Mouse (Mus musculus): ENCODE results near the gene Zfp414. TPM values are rescaled to one million over a fixed set of nuclear protein-coding genes. Genes with fewer than 3 reads are reported as not detected.

Zfp414 gene
- polyA plus RNA-seq, 1 experiment from 2014 or later = 75.1 TPM

GRCm38 (mm10) chr17:33678771-33679170, 49.9 kb downstream of the Zfp414 start:
- Histone ChIP-seq H3K27ac (ENCODE audit: low read length) (no peak overlapping the region), H3K4me2 (ENCODE audit: low read length) (no peak overlapping the region), H3K4me3 (ENCODE audit: low read depth, low read length) (no peak overlapping the region), H3K9ac (ENCODE audit: low read depth, low read length) (no peak overlapping the region), H3K4me1 (ENCODE audit: control insufficient read depth, insufficient read depth, low read length) (peaks cover 40% of the 10 kb centered on the region), H3K9me3 (replicated peaks; ENCODE audit: control insufficient read depth, low read length, poor library complexity, severe bottlenecking) (no peaks in the 10 kb centered on the region), H3K27me3 (ENCODE audit: control insufficient read depth, insufficient read depth, low read depth, low read length) (no peaks in the 10 kb centered on the region), H3K36me3 (ENCODE audit: control insufficient read depth, insufficient read depth, low read length) (peaks cover 12% of the 10 kb centered on the region; the same call in 1 of the 2 replicates)
- ATAC-seq = no peak

Other genes starting within 250 kb of the Zfp414 start
- gene Zfp101, start 234.4 kb upstream of the Zfp414 start, polyA plus RNA-seq (2015; fragmentation: Nextera tagmentation; extraction: Ambion mirVana) = 10.5 and 13.7 TPM in 2 replicates
- gene Actl9, start 196.2 kb upstream of the Zfp414 start, polyA plus RNA-seq (2015; fragmentation: Nextera tagmentation; extraction: Ambion mirVana) = not detected in 2 replicates
- 62.2 and 66.8 TPM in 2 replicates for gene Adamts10, start 104.9 kb upstream of the Zfp414 start, polyA plus RNA-seq (2015; fragmentation: Nextera tagmentation; extraction: Ambion mirVana)
- 1.5 and 1.6 TPM in 2 replicates for gene Myo1f, start 73.4 kb upstream of the Zfp414 start, polyA plus RNA-seq (2015; fragmentation: Nextera tagmentation; extraction: Ambion mirVana)
- 0.40 TPM in 1 of 2 replicates, not detected in the other for gene Pram1, start 9.0 kb downstream of the Zfp414 start, polyA plus RNA-seq (2015; fragmentation: Nextera tagmentation; extraction: Ambion mirVana)
- 190 and 198 TPM in 2 replicates for gene Hnrnpm, start 57.8 kb downstream of the Zfp414 start, polyA plus RNA-seq (2015; fragmentation: Nextera tagmentation; extraction: Ambion mirVana)
- gene March2, start 89.6 kb downstream of the Zfp414 start, polyA plus RNA-seq (2015; fragmentation: Nextera tagmentation; extraction: Ambion mirVana) = 62.9 and 74.6 TPM in 2 replicates
- 503 and 519 TPM in 2 replicates for gene Rab11b, start 131.4 kb downstream of the Zfp414 start, polyA plus RNA-seq (2015; fragmentation: Nextera tagmentation; extraction: Ambion mirVana)
- gene Angptl4, start 152.7 kb downstream of the Zfp414 start, polyA plus RNA-seq (2015; fragmentation: Nextera tagmentation; extraction: Ambion mirVana) = 16.8 and 17.4 TPM in 2 replicates
- 49.0 and 52.6 TPM in 2 replicates for gene Kank3, start 181.4 kb downstream of the Zfp414 start, polyA plus RNA-seq (2015; fragmentation: Nextera tagmentation; extraction: Ambion mirVana)
- gene Rps28, start 195.5 kb downstream of the Zfp414 start, polyA plus RNA-seq (2015; fragmentation: Nextera tagmentation; extraction: Ambion mirVana) = 407 and 416 TPM in 2 replicates
- 428 and 439 TPM in 2 replicates for gene Ndufa7, start 195.5 kb downstream of the Zfp414 start, polyA plus RNA-seq (2015; fragmentation: Nextera tagmentation; extraction: Ambion mirVana)
- 49.9 and 52.4 TPM in 2 replicates for gene Cd320, start 214.0 kb downstream of the Zfp414 start, polyA plus RNA-seq (2015; fragmentation: Nextera tagmentation; extraction: Ambion mirVana)
- not detected in 2 replicates for gene Gm7029, start 244.7 kb downstream of the Zfp414 start, polyA plus RNA-seq (2015; fragmentation: Nextera tagmentation; extraction: Ambion mirVana)

Data from midbrain, embryonic 16.5 days (tissue).